Mouse (Mus musculus): ENCODE results near the gene Ldlrad1.

The Ldlrad1 gene

GRCm38 (mm10) chr4:107211465-107211864 lies 2.5 kb downstream of the Ldlrad1 start:
- DNase-seq (ENCODE audit: low spot score) = no peak

GRCm38 (mm10) chr4:107211936-107212335 lies 3.0 kb downstream of the Ldlrad1 start:
- no peak for DNase-seq (ENCODE audit: low spot score)

GRCm38 (mm10) chr4:107213279-107214011 lies 4.5 kb downstream of the Ldlrad1 start:
- DNase-seq (ENCODE audit: low spot score) = no peak

GRCm38 (mm10) chr4:107217574-107217973 lies 8.6 kb downstream of the Ldlrad1 start:
- DNase-seq (ENCODE audit: low spot score) = peak; percentile 72

- DNase-seq (ENCODE audit: low spot score) = peak; percentile 29
Observed at GRCm38 (mm10) chr4:107221524-107221923, 12.5 kb downstream of the Ldlrad1 start.

GRCm38 (mm10) chr4:107223225-107224204 lies 14.5 kb downstream of the Ldlrad1 start:
- DNase-seq (ENCODE audit: low spot score) = peak; percentile 29

GRCm38 (mm10) chr4:107226313-107226712 lies 17.3 kb downstream of the Ldlrad1 start:
- no peak for DNase-seq (ENCODE audit: low spot score)

- no peak for DNase-seq (ENCODE audit: low spot score)
Observed at GRCm38 (mm10) chr4:107232219-107232618, 23.2 kb downstream of the Ldlrad1 start.

- DNase-seq (ENCODE audit: low spot score) = no peak
Observed at GRCm38 (mm10) chr4:107238253-107238652, 29.3 kb downstream of the Ldlrad1 start.

- DNase-seq (ENCODE audit: low spot score) = no peak
Observed at GRCm38 (mm10) chr4:107240196-107240595, 31.2 kb downstream of the Ldlrad1 start.

GRCm38 (mm10) chr4:107243365-107244333 lies 34.7 kb downstream of the Ldlrad1 start:
- no peak for DNase-seq (ENCODE audit: low spot score)

- DNase-seq (ENCODE audit: low spot score) = no peak
Observed at GRCm38 (mm10) chr4:107245368-107245767, 36.4 kb downstream of the Ldlrad1 start.

- no peak for DNase-seq (ENCODE audit: low spot score)
Observed at GRCm38 (mm10) chr4:107246040-107246439, 37.1 kb downstream of the Ldlrad1 start.

GRCm38 (mm10) chr4:107247110-107247509 lies 38.1 kb downstream of the Ldlrad1 start:
- DNase-seq (ENCODE audit: low spot score) = no peak

GRCm38 (mm10) chr4:107248061-107248460 lies 39.1 kb downstream of the Ldlrad1 start:
- no peak for DNase-seq (ENCODE audit: low spot score)

GRCm38 (mm10) chr4:107249471-107249870 lies 40.5 kb downstream of the Ldlrad1 start:
- no peak for DNase-seq (ENCODE audit: low spot score)

GRCm38 (mm10) chr4:107250494-107250893 lies 41.5 kb downstream of the Ldlrad1 start:
- no peak for DNase-seq (ENCODE audit: low spot score)

GRCm38 (mm10) chr4:107252522-107252921 lies 43.5 kb downstream of the Ldlrad1 start:
- DNase-seq (ENCODE audit: low spot score) = peak; percentile 7

- DNase-seq (ENCODE audit: low spot score) = peak; percentile 95
Observed at GRCm38 (mm10) chr4:107253125-107254091, 44.4 kb downstream of the Ldlrad1 start, which contains the start of the genes Lrrc42 and Hspb11. Gene Lrrc42, minus strand, starts transcription at chr4:107253532. Gene Hspb11, plus strand, starts transcription at chr4:107253593.

GRCm38 (mm10) chr4:107254414-107254813 lies 45.4 kb downstream of the Ldlrad1 start:
- no peak for DNase-seq (ENCODE audit: low spot score)
